Mouse (Mus musculus): ENCODE results near the gene Hs3st5. TPM values are rescaled to one million over a fixed set of nuclear protein-coding genes. Genes with fewer than 3 reads are reported as not detected.

Gene Hs3st5
- not detected for polyA plus RNA-seq (2014; fragmentation: Illumina TruSeq; extraction: RNeasy Lipid Tissue Mini Kit (QIAGEN cat#74804); ENCODE audit: insufficient read depth, low read depth, low replicate concordance)

DNA sequence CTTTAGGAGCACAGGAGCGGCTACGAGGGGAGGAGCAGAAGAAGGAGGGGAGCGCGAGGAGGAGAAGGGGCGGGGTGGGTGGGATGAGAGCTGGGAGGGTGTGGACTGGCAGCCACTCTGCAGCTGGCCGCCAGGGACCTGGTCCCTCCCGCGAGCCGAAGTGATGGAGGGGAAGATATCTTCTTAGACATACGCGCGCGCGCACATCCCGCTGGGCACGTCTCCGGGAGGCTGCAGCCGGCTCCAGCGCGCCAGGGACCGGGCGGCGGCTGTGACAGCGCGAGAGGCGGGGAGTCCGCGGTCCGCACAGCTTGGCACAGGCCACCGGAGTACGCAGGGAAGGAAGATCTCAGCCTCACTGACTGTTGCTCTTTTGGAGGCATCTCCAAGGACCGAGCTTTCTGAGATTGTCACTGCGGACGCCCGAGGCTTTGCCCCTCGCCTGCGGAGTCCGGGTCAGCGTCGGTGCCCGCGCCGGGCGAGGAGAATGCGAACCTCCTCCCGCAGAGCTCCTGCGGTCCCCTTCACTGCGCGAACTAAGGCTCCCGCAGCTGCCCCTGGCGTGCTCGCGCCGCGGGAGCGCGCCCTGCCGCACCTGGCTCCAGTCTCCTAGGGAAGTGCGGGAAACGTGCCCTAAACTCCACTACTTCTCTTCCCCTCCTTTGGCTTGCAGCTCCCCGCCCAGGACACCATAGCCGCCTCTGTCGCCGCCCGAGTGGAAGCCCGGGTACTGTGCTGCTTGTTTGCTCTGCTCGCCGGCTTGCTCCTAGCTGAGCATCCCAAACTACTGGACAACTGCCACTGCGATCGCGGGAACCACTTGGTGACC lies at the start of gene Hs3st5:
Hs3st5 (plus strand) TSS at position 88 of the 829 bp plus-strand sequence.

Data from lung, adult 10 weeks (tissue).